Mouse (Mus musculus) kidney, adult 2 months (tissue): ENCODE data around the gene Fam151b.

Experiments
- CTCF ChIP-seq: fragments of 200-500 bp; conservative IDR thresholded peaks from 2 replicates; pipeline ENCODE4 v1.5.1; 2011; ENCODE audit warnings: low read depth, mild to moderate bottlenecking, control low read depth, low read length, moderate library complexity, mixed read lengths; ENCODE audit not compliant: insufficient read depth, insufficient read length
- POLR2A ChIP-seq: fragments of 200-500 bp; IDR thresholded peaks from one replicate; pipeline ENCODE4 v1.6.1; 2011; ENCODE audit warnings: low read depth, low read length, control low read depth

DNA sequence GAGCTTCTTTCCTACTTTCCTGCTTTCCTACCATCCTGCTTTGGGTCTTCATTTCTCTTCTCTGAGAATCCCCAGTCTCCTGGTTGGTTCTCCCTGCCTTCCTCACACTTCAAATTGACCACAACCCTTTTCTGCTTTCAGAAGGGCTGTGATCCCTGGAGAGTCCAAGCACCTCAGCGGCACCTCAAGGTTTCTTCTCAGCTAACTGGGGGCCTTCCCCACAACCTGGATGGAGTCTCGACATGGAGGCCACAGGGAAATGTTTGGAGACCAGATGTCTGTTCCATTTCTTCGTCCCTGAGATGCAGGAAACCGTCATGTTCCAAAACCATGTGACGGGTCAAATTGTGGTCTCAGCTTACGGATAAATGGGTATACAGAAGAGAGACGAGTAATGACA is 36.9 kb downstream of the Fam151b start:
- no peak for TF ChIP-seq POLR2A
- no peak for TF ChIP-seq CTCF
